Mouse (Mus musculus): ENCODE results near the gene Lingo2. TPM values are rescaled to one million over a fixed set of nuclear protein-coding genes. Genes with fewer than 3 reads are reported as not detected.

Lingo2 gene
- polyA plus RNA-seq, 1 experiment, result not detected

DNA sequence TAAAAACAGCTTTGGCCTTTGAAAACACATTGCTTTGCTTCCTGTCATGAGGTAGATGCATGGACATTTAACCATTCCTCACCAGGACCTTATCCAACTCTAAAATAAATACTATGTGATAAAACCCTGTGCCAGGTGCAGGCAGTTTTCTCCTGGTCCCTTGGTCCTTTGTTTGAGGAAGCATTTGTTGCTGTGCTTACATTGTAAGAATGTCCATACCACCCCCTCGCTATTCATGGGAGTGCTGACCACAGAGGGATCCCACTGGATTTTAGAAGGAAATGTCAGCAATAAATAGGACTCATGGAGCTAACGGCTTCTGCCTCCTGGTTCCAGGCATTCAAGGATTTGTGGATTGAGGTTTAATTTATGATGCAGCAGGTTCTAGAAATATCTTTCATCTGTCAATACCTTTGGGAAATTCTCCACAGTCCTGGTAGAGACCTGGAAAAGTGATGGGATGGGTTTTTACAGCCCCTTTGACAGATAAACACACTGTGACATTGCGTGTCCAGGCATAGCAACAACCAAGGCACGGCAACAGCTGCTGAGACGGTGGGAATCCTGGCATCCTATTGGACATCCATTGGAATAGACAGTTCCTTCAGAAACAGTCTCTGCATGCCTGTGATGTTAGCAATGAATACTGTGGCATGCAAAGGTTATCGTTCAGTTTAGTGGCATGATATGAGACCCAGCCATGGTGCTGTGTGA, 1143.9 kb downstream of the Lingo2 start:
- TF ChIP-seq CTCF (IDR thresholded peaks at IDR 0.05; ENCODE audit: low read depth, low read length) (no peak), POLR2A (IDR thresholded peaks at IDR 0.05; ENCODE audit: borderline replicate concordance, low read depth, low read length) (no peak)
- no peak overlapping the region for H3K4me3 ChIP-seq (ENCODE audit: insufficient read depth, low read length)
- no peak overlapping the region for H3K27ac ChIP-seq (ENCODE audit: insufficient read depth, low read depth, low read length)
- H3K4me1 ChIP-seq (ENCODE audit: control insufficient read depth, insufficient read depth, low read length), result no peaks in the 10 kb centered on the region

DNA sequence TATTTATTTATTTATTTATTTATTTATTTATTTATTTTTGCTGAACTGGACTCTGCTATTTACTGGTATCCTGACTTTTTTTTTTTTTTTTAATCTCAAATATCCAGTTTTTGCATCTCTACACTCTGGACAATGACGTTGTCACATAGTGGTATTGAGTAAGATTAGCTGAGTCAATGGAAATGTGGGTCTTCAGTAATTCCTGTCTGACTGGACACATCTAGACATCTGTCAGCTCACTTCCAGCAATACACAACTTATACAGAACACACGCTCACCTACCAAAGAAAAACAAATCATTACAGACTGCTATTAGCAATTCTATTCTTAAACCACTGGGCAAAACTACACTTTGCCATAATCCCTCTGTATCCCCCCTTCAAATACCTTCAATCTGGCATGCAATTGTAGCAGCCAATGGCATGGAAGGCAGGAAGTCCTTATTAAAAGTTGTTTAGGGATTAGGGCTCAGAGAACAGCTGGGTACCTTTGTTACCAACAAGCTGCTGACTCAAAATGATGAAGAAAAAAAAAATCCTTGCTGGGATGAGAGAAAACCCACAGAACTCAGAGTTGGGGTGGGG, 1144.6 kb downstream of the Lingo2 start:
- no peak for TF ChIP-seq POLR2A (IDR thresholded peaks at IDR 0.05; ENCODE audit: borderline replicate concordance, low read depth, low read length)
- TF ChIP-seq CTCF (IDR thresholded peaks at IDR 0.05; ENCODE audit: low read depth, low read length), result no peak
- no peaks in the 10 kb centered on the region for H3K4me1 ChIP-seq (ENCODE audit: control insufficient read depth, insufficient read depth, low read length)
- H3K4me3 ChIP-seq (ENCODE audit: insufficient read depth, low read length), result no peak overlapping the region
- no peak overlapping the region for H3K27ac ChIP-seq (ENCODE audit: insufficient read depth, low read depth, low read length)

DNA sequence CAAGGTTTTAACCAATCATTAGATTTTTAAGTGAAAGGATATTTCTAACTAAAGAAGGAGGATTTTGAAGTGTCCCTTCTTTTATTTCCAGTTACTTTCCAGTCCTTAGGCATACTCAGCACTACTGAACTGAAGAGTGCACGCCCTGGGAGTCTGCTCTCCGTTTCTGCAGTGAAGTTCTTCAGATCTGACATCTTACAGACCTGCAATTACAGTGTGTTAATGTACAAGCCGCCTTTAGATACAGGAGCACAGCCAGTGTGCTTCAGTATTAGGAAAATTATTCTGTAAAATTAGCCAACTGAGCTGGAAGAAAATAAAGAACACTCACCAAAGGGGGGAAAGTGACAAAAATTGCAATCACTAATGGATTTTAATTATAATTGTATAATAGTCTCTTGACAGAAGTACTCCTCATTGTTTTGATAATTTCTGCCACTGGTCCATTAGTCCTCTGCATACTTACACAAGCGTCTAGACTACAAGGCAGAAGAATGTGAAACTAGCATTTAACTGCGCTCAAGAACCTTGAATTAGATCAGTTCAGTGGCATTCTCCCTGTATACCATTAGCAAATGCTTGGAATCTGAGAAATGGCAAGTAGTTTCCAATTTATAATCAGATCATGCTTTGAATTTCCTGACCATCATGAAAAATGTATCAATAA, 1167.2 kb downstream of the Lingo2 start:
- no peak overlapping the region for H3K4me3 ChIP-seq (ENCODE audit: insufficient read depth, low read length)
- no peaks in the 10 kb centered on the region for H3K4me1 ChIP-seq (ENCODE audit: control insufficient read depth, insufficient read depth, low read length)
- TF ChIP-seq POLR2A (IDR thresholded peaks at IDR 0.05; ENCODE audit: borderline replicate concordance, low read depth, low read length), result no peak
- TF ChIP-seq CTCF (IDR thresholded peaks at IDR 0.05; ENCODE audit: low read depth, low read length), result no peak
- no peak overlapping the region for H3K27ac ChIP-seq (ENCODE audit: insufficient read depth, low read depth, low read length)

DNA sequence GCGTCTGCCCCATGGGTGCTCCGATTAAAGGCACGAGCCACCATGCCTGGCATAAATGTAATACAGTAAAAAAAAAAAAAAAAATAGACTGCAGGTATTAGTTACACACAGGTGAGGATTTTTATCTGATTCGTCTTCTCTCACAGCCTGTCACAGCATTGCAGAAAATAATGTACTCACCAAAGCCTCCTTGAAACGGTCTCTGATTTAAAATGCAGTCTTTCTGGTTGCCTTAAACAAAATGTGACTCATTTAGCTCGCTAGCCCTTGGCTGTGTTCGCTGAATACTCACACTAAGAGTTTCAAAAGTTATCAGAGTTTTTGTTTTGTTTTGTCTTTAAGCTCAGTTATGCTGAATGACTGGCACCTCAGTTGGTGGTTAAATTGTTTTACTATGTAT, 1180.7 kb downstream of the Lingo2 start:
- Histone ChIP-seq H3K4me1 (ENCODE audit: control insufficient read depth, insufficient read depth, low read length) (no peaks in the 10 kb centered on the region), H3K4me3 (ENCODE audit: insufficient read depth, low read length) (no peak overlapping the region), H3K27ac (ENCODE audit: insufficient read depth, low read depth, low read length) (no peak overlapping the region)
- no peak for TF ChIP-seq CTCF (IDR thresholded peaks at IDR 0.05; ENCODE audit: low read depth, low read length)
- no peak for TF ChIP-seq POLR2A (IDR thresholded peaks at IDR 0.05; ENCODE audit: borderline replicate concordance, low read depth, low read length)

GRCm38 (mm10) chr4:35766905-35767304, 1184.6 kb downstream of the Lingo2 start:
- Histone ChIP-seq H3K27ac (ENCODE audit: insufficient read depth, low read depth, low read length) (no peak overlapping the region), H3K4me1 (ENCODE audit: control insufficient read depth, insufficient read depth, low read length) (no peaks in the 10 kb centered on the region), H3K4me3 (ENCODE audit: insufficient read depth, low read length) (no peak overlapping the region)
- TF ChIP-seq CTCF (IDR thresholded peaks at IDR 0.05; ENCODE audit: low read depth, low read length) (no peak), POLR2A (IDR thresholded peaks at IDR 0.05; ENCODE audit: borderline replicate concordance, low read depth, low read length) (no peak)

- H3K4me3 ChIP-seq (ENCODE audit: insufficient read depth, low read length), result no peak overlapping the region
- no peak for TF ChIP-seq POLR2A (IDR thresholded peaks at IDR 0.05; ENCODE audit: borderline replicate concordance, low read depth, low read length)
- no peak for TF ChIP-seq CTCF (IDR thresholded peaks at IDR 0.05; ENCODE audit: low read depth, low read length)
- H3K27ac ChIP-seq (ENCODE audit: insufficient read depth, low read depth, low read length), result no peak overlapping the region
- H3K4me1 ChIP-seq (ENCODE audit: control insufficient read depth, insufficient read depth, low read length), result no peaks in the 10 kb centered on the region
Observed at GRCm38 (mm10) chr4:35761181-35761580, 1190.4 kb downstream of the Lingo2 start.

GRCm38 (mm10) chr4:35752121-35752860, 1199.3 kb downstream of the Lingo2 start:
- H3K4me1 ChIP-seq (ENCODE audit: control insufficient read depth, insufficient read depth, low read length), result no peaks in the 10 kb centered on the region
- no peak for TF ChIP-seq CTCF (IDR thresholded peaks at IDR 0.05; ENCODE audit: low read depth, low read length)
- no peak for TF ChIP-seq POLR2A (IDR thresholded peaks at IDR 0.05; ENCODE audit: borderline replicate concordance, low read depth, low read length)
- no peak overlapping the region for H3K4me3 ChIP-seq (ENCODE audit: insufficient read depth, low read length)
- H3K27ac ChIP-seq (ENCODE audit: insufficient read depth, low read depth, low read length), result no peak overlapping the region

GRCm38 (mm10) chr4:35746693-35747092, 1204.9 kb downstream of the Lingo2 start:
- TF ChIP-seq POLR2A (IDR thresholded peaks at IDR 0.05; ENCODE audit: borderline replicate concordance, low read depth, low read length), result no peak
- no peak for TF ChIP-seq CTCF (IDR thresholded peaks at IDR 0.05; ENCODE audit: low read depth, low read length)
- H3K27ac ChIP-seq (ENCODE audit: insufficient read depth, low read depth, low read length), result no peak overlapping the region
- H3K4me1 ChIP-seq (ENCODE audit: control insufficient read depth, insufficient read depth, low read length), result no peaks in the 10 kb centered on the region
- no peak overlapping the region for H3K4me3 ChIP-seq (ENCODE audit: insufficient read depth, low read length)

- H3K27ac ChIP-seq (ENCODE audit: insufficient read depth, low read depth, low read length), result no peak overlapping the region
- H3K4me3 ChIP-seq (ENCODE audit: insufficient read depth, low read length), result no peak overlapping the region
- TF ChIP-seq CTCF (IDR thresholded peaks at IDR 0.05; ENCODE audit: low read depth, low read length) (no peak), POLR2A (IDR thresholded peaks at IDR 0.05; ENCODE audit: borderline replicate concordance, low read depth, low read length) (no peak)
- H3K4me1 ChIP-seq (ENCODE audit: control insufficient read depth, insufficient read depth, low read length), result no peaks in the 10 kb centered on the region
Observed at GRCm38 (mm10) chr4:35724774-35725173, 1226.8 kb downstream of the Lingo2 start.
